25 mouse cellular contexts compared by ENCODE assay signal in the genomic region with DNA sequence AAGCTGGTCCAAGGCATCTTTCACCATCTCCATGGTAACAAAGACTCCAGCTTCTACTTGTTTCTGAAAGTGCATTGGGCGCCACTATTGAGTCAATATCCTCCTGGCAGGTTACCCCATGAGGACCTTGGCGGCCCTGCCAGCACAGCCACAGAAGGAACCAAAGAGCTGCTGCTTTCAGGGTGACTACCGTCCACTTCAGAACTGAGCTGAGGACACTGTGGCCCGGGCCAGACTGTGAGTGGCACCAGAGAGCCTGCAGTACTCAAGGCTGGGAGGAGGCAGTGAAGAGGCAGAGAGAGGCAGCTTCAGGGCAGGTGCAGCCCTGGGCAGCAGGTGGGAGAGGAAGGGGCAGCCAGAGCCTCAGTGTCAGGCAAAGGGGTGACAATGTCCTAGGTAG.
"Had no signal": no experiment of that assay in that cellular context is flagged by ENCODE, and none has a peak within 500 bp of the region (broad histone marks: within the 10 kb centered on the region; RNA-seq: fewer than 3 reads in every experiment).

No protein-coding gene starts in this region.

- H3K27me3 ChIP-seq: heart, embryonic 13.5 days; heart, embryonic 15.5 days; hindbrain, embryonic 13.5 days; hindbrain, embryonic 15.5 days; intestine, embryonic 15.5 days; kidney, embryonic 15.5 days; limb, embryonic 13.5 days; limb, embryonic 15.5 days had no signal

- H3K27ac ChIP-seq: heart, embryonic 13.5 days; heart, embryonic 15.5 days; hindbrain, embryonic 13.5 days; hindbrain, embryonic 15.5 days; hindbrain, postnatal 0 days; intestine, embryonic 15.5 days; kidney, embryonic 15.5 days; kidney, postnatal 0 days; limb, embryonic 13.5 days; limb, embryonic 15.5 days had no signal

- H3K9ac ChIP-seq: forebrain, postnatal 0 days; heart, embryonic 13.5 days; heart, embryonic 15.5 days; hindbrain, embryonic 13.5 days; hindbrain, embryonic 15.5 days; intestine, embryonic 15.5 days; kidney, embryonic 15.5 days; limb, embryonic 13.5 days; limb, embryonic 15.5 days had no signal

- ATAC-seq: forebrain, postnatal 0 days; hindbrain, postnatal 0 days; intestine, embryonic 15.5 days had no signal

- H3K9me3 ChIP-seq: heart, embryonic 13.5 days; heart, embryonic 15.5 days; hindbrain, embryonic 13.5 days; hindbrain, embryonic 15.5 days; intestine, embryonic 15.5 days; kidney, embryonic 15.5 days; limb, embryonic 13.5 days; limb, embryonic 15.5 days had no signal

- H3K4me3 ChIP-seq: heart, embryonic 13.5 days; heart, embryonic 15.5 days; hindbrain, embryonic 13.5 days; hindbrain, embryonic 15.5 days; intestine, embryonic 15.5 days; kidney, embryonic 15.5 days; limb, embryonic 13.5 days; limb, embryonic 15.5 days had no signal

- H3K4me1 ChIP-seq: hindbrain, embryonic 13.5 days; hindbrain, embryonic 15.5 days; intestine, embryonic 15.5 days; kidney, embryonic 15.5 days; limb, embryonic 13.5 days; limb, embryonic 15.5 days had no signal

- DNase-seq: forebrain, postnatal 0 days; gastrocnemius, postnatal 14 days; gastrocnemius, postnatal 36 days; heart, adult 18-20 months; heart, postnatal 14 days; heart, postnatal 36 days; kidney, adult 11 months; kidney, adult 2 months; kidney, adult 9 months; kidney, postnatal 14 days; kidney, postnatal 36 days; layer of hippocampus, adult 9-11 months; layer of hippocampus, postnatal 36 days; left cerebral cortex, postnatal 4 days had no signal

- H3K36me3 ChIP-seq: intestine, embryonic 15.5 days had no signal

- H3K4me2 ChIP-seq: heart, embryonic 11.5 days; heart, embryonic 13.5 days; heart, embryonic 15.5 days; hindbrain, embryonic 13.5 days; hindbrain, embryonic 15.5 days; intestine, embryonic 15.5 days; kidney, embryonic 15.5 days; limb, embryonic 13.5 days; limb, embryonic 15.5 days had no signal
